Mouse (Mus musculus): Measurements from ENCODE around the gene Rab44.

DNA sequence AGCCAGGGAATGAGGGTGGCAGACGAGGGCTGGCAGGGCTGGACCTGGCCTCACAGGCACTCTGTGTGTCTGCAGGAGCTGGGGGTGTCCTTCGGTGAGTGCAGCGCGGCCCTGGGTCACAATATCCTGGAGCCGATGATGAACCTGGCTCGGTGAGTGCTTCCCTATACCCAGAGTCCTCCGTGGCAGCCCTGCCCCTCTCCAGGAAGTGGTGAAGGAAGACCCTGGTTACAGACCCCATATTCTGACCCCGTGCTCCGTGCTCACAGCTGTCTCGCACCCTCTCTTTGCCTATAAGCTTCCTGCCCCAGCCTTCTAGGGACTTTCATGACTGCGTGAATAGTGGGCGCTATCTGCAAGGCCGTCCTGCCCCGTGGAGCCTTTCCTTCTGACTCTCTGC, 33.3 kb downstream of the Rab44 start:
- TF ChIP-seq CTCF (IDR thresholded peaks at IDR 0.05; ENCODE audit: low read depth) = no peak
- no peak for TF ChIP-seq EP300 (IDR thresholded peaks at IDR 0.05; ENCODE audit: low read depth)
